Mouse (Mus musculus) megakaryocyte progenitor cell, adult 5-6 weeks (primary cell): ENCODE measurements around the gene Setd4. TPM values are rescaled to one million over a fixed set of nuclear protein-coding genes. Genes with fewer than 3 reads are reported as not detected.
"Not testable (repeated sequence)": the region's sequence is repeated elsewhere in the genome, so short reads cannot be mapped to it uniquely, and the experiment has no call there.

Experiments used
- ATAC-seq: replicated peaks from 2 replicates; pipeline ENCODE4 v1.8.0; 2016; ENCODE audit warnings: mild to moderate bottlenecking, moderate TSS enrichment, inconsistent platforms; ENCODE audit not compliant: poor library complexity
- total RNA-seq, 2 experiments: library from RNA; stranded (forward) in 1 of 2; stranded (reverse) in 1 of 2; fragments of 157-497, 149-512 nt in 1 of 2; fragments of 200-1000 nt in 1 of 2; gene quantifications; 2 replicates each; pipeline versions ENCODE4 v1.2.3 to v1.2.4; 2015 to 2017

The Setd4 gene
- total RNA-seq (2015) (6.8 and 8.0 TPM in 2 replicates), total RNA-seq (2017) (2.4 and 7.6 TPM in 2 replicates)

GRCm38 (mm10) chr16:93603439-93604212 lies at the start of gene Setd4:
Setd4 (minus strand) TSS chr16:93604063.
- ATAC-seq: peak; percentile 69

- peak; percentile 58 for ATAC-seq
Measured at GRCm38 (mm10) chr16:93648441-93649183, 44.7 kb upstream of the Setd4 start.

GRCm38 (mm10) chr16:93644006-93644405 lies 40.1 kb upstream of the Setd4 start:
- ATAC-seq: no peak

GRCm38 (mm10) chr16:93627761-93628400 lies 24.0 kb upstream of the Setd4 start, which contains the start of gene Gm5678:
Gm5678 (plus strand) TSS chr16:93628097.
- ATAC-seq: no peak

- peak; percentile 72 for ATAC-seq
Measured at GRCm38 (mm10) chr16:93626745-93627144, 22.9 kb upstream of the Setd4 start.

GRCm38 (mm10) chr16:93624671-93625070 lies 20.8 kb upstream of the Setd4 start:
- no peak for ATAC-seq

GRCm38 (mm10) chr16:93623759-93624158 lies 19.9 kb upstream of the Setd4 start:
- ATAC-seq: not testable (repeated sequence)

- peak; percentile 98 for ATAC-seq
Measured at GRCm38 (mm10) chr16:93615118-93615870, 11.4 kb upstream of the Setd4 start.

- no peak for ATAC-seq
Measured at GRCm38 (mm10) chr16:93610961-93611360, 7.1 kb upstream of the Setd4 start.

- ATAC-seq: no peak
Measured at GRCm38 (mm10) chr16:93609796-93610195, 5.9 kb upstream of the Setd4 start.

GRCm38 (mm10) chr16:93608731-93609130 lies 4.9 kb upstream of the Setd4 start:
- no peak for ATAC-seq

- ATAC-seq: peak; percentile 63
Measured at GRCm38 (mm10) chr16:93607669-93608101, 3.8 kb upstream of the Setd4 start.

- ATAC-seq: no peak
Measured at GRCm38 (mm10) chr16:93606146-93606545, 2.3 kb upstream of the Setd4 start.

GRCm38 (mm10) chr16:93605553-93605952 lies 1.7 kb upstream of the Setd4 start, which contains the start of gene Cbr1:
Cbr1 (plus strand) TSS chr16:93605853.
- no peak for ATAC-seq

- ATAC-seq: no peak
Measured at GRCm38 (mm10) chr16:93604481-93604969, 662 bp upstream of the Setd4 start.

- ATAC-seq: no peak
Measured at GRCm38 (mm10) chr16:93599461-93599860, 4.4 kb downstream of the Setd4 start.

GRCm38 (mm10) chr16:93597551-93597950 lies 6.3 kb downstream of the Setd4 start:
- no peak for ATAC-seq

- ATAC-seq: no peak
Measured at GRCm38 (mm10) chr16:93596807-93597206, 7.1 kb downstream of the Setd4 start.

- ATAC-seq: no peak
Measured at GRCm38 (mm10) chr16:93595766-93596165, 8.1 kb downstream of the Setd4 start.

GRCm38 (mm10) chr16:93594448-93594847 lies 9.4 kb downstream of the Setd4 start:
- no peak for ATAC-seq
